9 mouse cellular contexts compared by ENCODE assay signal in genomic region chr10:67729271-67729670, GRCm38 (mm10).
DNase-seq lines count a peak whose midpoint lies in the region; ATAC-seq and TF ChIP-seq lines count a peak whose summit lies in the region.
"Had no signal": no experiment of that assay in that cellular context is flagged by ENCODE, and none has a peak within 500 bp of the region (broad histone marks: within the 10 kb centered on the region; RNA-seq: fewer than 3 reads in every experiment).

No protein-coding gene starts in this region.

- no peaks in the 10 kb centered on the region for H3K4me1 ChIP-seq in midbrain, embryonic 10.5 days
- no peaks in the 10 kb centered on the region for H3K4me1 ChIP-seq in midbrain, embryonic 16.5 days (ENCODE audit: control insufficient read depth, insufficient read depth, low read length)
- H3K4me1 ChIP-seq in hindbrain, embryonic 11.5 days (replicated peaks; ENCODE audit: control insufficient read depth, insufficient read depth, low read length), result no peaks in the 10 kb centered on the region
- no peaks in the 10 kb centered on the region for H3K4me1 ChIP-seq in midbrain, postnatal 0 days (ENCODE audit: insufficient read depth, low read length)

- H3K9ac ChIP-seq in midbrain, embryonic 16.5 days (ENCODE audit: low read depth, low read length), result no peak overlapping the region
- H3K9ac ChIP-seq in hindbrain, embryonic 11.5 days (ENCODE audit: low read depth, low read length), result no peak overlapping the region
- H3K9ac ChIP-seq in midbrain, postnatal 0 days (replicated peaks; ENCODE audit: low read length, poor library complexity, severe bottlenecking), result no peak overlapping the region

- H3K4me3 ChIP-seq in midbrain, embryonic 10.5 days, result no peak overlapping the region
- no peak overlapping the region for H3K4me3 ChIP-seq in midbrain, embryonic 16.5 days (ENCODE audit: low read depth, low read length)
- no peak overlapping the region for H3K4me3 ChIP-seq in hindbrain, embryonic 11.5 days (ENCODE audit: low read depth, low read length)
- H3K4me3 ChIP-seq in left cerebral cortex, adult 2 months, result no peak overlapping the region
- H3K4me3 ChIP-seq in midbrain, postnatal 0 days (ENCODE audit: low read depth, low read length), result no peak overlapping the region

- no peak for ATAC-seq in midbrain, embryonic 16.5 days
- ATAC-seq in hindbrain, embryonic 11.5 days (ENCODE audit: low FRiP score), result no peak
- ATAC-seq in midbrain, postnatal 0 days (ENCODE audit: low FRiP score), result no peak

- TF ChIP-seq CTCF in left cerebral cortex, adult 2 months (IDR thresholded peaks at IDR 0.05), result peak; percentile 86
- peak; percentile 91 for TF ChIP-seq CTCF in midbrain, postnatal 0 days (IDR thresholded peaks at IDR 0.05)

- no peak overlapping the region for H3K4me2 ChIP-seq in midbrain, embryonic 16.5 days (ENCODE audit: low read length)
- no peak overlapping the region for H3K4me2 ChIP-seq in hindbrain, embryonic 11.5 days (replicated peaks; ENCODE audit: low read depth, low read length)
- no peak overlapping the region for H3K4me2 ChIP-seq in midbrain, postnatal 0 days (ENCODE audit: low read depth, low read length, poor library complexity, severe bottlenecking)

- intact Hi-C loops in left cerebral cortex, adult 2 months (cut with DNase I), result loop anchor here (1.0 to 2.0 kb wide), 2 partner anchors 192 to 414 kb away; no protein-coding TSS in a partner anchor

- no peak overlapping the region for H3K27ac ChIP-seq in midbrain, embryonic 10.5 days (replicated peaks)
- H3K27ac ChIP-seq in midbrain, embryonic 16.5 days (ENCODE audit: low read length), result no peak overlapping the region
- no peak overlapping the region for H3K27ac ChIP-seq in hindbrain, embryonic 11.5 days (ENCODE audit: low read depth, low read length)
- H3K27ac ChIP-seq in left cerebral cortex, adult 2 months, result no peak overlapping the region
- H3K27ac ChIP-seq in midbrain, postnatal 0 days (ENCODE audit: low read depth, low read length), result no peak overlapping the region
- H3K27ac ChIP-seq: macrophage had no signal

- no peaks in the 10 kb centered on the region for H3K27me3 ChIP-seq in midbrain, embryonic 10.5 days (ENCODE audit: low read depth, poor library complexity, severe bottlenecking)
- H3K27me3 ChIP-seq in midbrain, embryonic 16.5 days (ENCODE audit: control insufficient read depth, insufficient read depth, low read depth, low read length), result no peaks in the 10 kb centered on the region
- no peaks in the 10 kb centered on the region for H3K27me3 ChIP-seq in hindbrain, embryonic 11.5 days (ENCODE audit: control insufficient read depth, insufficient read depth, low read length)
- no peaks in the 10 kb centered on the region for H3K27me3 ChIP-seq in midbrain, postnatal 0 days (ENCODE audit: insufficient read depth, low read length)

- H3K9me3 ChIP-seq in midbrain, embryonic 10.5 days (replicated peaks), result no peaks in the 10 kb centered on the region
- H3K9me3 ChIP-seq in midbrain, embryonic 16.5 days (replicated peaks; ENCODE audit: control insufficient read depth, low read length, poor library complexity, severe bottlenecking), result no peaks in the 10 kb centered on the region
- no peaks in the 10 kb centered on the region for H3K9me3 ChIP-seq in hindbrain, embryonic 11.5 days (ENCODE audit: control insufficient read depth, low read length)
- no peaks in the 10 kb centered on the region for H3K9me3 ChIP-seq in midbrain, postnatal 0 days (ENCODE audit: low read length)

- no peaks in the 10 kb centered on the region for H3K36me3 ChIP-seq in midbrain, embryonic 10.5 days
- no peaks in the 10 kb centered on the region for H3K36me3 ChIP-seq in midbrain, embryonic 16.5 days (ENCODE audit: control insufficient read depth, insufficient read depth, low read length)
- no peaks in the 10 kb centered on the region for H3K36me3 ChIP-seq in hindbrain, embryonic 11.5 days (ENCODE audit: control insufficient read depth, insufficient read depth, low read length)
- H3K36me3 ChIP-seq in midbrain, postnatal 0 days (ENCODE audit: insufficient read depth, low read length), result no peaks in the 10 kb centered on the region

- peak; percentile 39 for DNase-seq in midbrain, embryonic 10.5 days (ENCODE audit: low spot score)
- peak; percentile 59 to 66 for DNase-seq in adrenal gland, postnatal 36 days
- DNase-seq in fibroblast of lung, adult 2 months (ENCODE audit: low read depth), result peak; percentile 65
- DNase-seq in hindbrain, embryonic 11.5 days (ENCODE audit: low spot score), result peak; percentile 49
- DNase-seq in left cerebral cortex, adult 2 months (ENCODE audit: extremely low spot score in 1 of 2, low spot score in 2 of 2), result peak; percentile 61 to 72
- DNase-seq in midbrain, postnatal 0 days (ENCODE audit: low spot score), result peak; percentile 57
- peak; percentile 77 for DNase-seq in testis, postnatal 10 days (ENCODE audit: low spot score)

- WGBS in midbrain, embryonic 10.5 days, result 56% methylated on average over 6 of the region's 6 CpGs
- 41% methylated on average over 6 of the region's 6 CpGs for WGBS in midbrain, embryonic 16.5 days
- 54% methylated on average over 6 of the region's 6 CpGs for WGBS in hindbrain, embryonic 11.5 days
- 49% methylated on average over 6 of the region's 6 CpGs for WGBS in midbrain, postnatal 0 days
